Comparison of ENCODE assay signal across 9 mouse cellular contexts in the genomic region with DNA sequence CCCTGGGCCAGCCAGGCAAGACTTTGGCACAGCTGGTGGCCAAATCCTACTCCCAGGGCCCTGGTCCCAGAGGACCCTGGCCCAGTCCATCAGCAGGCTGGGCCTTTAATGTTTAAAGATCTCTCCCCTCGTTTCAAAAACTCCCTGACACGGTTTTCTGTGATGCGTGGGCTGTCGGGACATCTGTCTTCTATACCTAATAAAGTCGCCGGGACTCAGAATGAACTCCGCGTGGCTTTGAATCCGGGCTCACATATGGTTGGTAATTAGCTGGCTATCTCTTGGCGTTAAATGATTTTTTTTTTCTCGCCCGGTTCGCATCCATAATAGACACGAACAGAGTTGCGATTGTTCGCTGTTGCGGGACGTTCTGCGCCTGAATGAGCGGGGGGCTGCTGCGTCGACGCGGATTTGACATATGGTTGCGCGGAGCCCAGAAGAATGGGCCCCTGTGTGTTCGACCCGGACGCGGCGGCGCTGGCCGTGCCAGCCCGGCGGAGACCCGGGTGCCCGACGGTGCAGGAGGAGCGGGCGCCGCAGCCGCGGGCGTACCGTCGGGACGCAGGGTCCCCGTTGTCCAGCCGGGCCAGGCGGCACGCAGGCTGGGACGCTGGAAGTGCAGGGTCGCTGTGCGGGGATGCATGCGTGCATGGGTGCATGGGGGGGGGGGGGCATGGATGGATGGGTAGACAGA. TPM values are rescaled to one million over a fixed set of nuclear protein-coding genes. Genes with fewer than 3 reads are reported as not detected.
A peak's percentile ranks its signal among the peaks of the same experiment; 100 is the strongest.
DNase-seq lines count a peak whose midpoint lies in the region; ATAC-seq and TF ChIP-seq lines count a peak whose summit lies in the region.
"Had no signal": no experiment of that assay in that cellular context is flagged by ENCODE, and none has a peak within 500 bp of the region (broad histone marks: within the 10 kb centered on the region; RNA-seq: fewer than 3 reads in every experiment).

No protein-coding gene starts in this region.

- 0 out of 2 replicates have a peak, but pooled peaks have one; percentile 20 for TF ChIP-seq POLR2A in brain, embryonic 14.5 days (IDR thresholded peaks at IDR 0.05; ENCODE audit: borderline replicate concordance, extremely low read depth, insufficient read depth, insufficient read length, poor library complexity, severe bottlenecking)

- DNase-seq in heart, adult 18-20 months: no peak
- peak; percentile 84 for DNase-seq in brain, embryonic 14.5 days (ENCODE audit: low read depth)
- DNase-seq in right cerebral cortex, postnatal 36 days (ENCODE audit: low spot score in 2 of 2): no peak
- no peak for DNase-seq in Muller cell, postnatal 12 days (ENCODE audit: inconsistent ontology term)
- DNase-seq in thymus, postnatal 0 days (ENCODE audit: low spot score): no peak

- 0 out of 2 replicates have a peak, but pooled peaks have one; percentile 33 for ATAC-seq in heart, embryonic 12.5 days (ENCODE audit: insufficient number of reproducible peaks, low FRiP score)
- ATAC-seq in hindbrain, embryonic 16.5 days: peak; percentile 35
- peak; percentile 35; the same call in 1 of the 2 replicates for ATAC-seq in midbrain, embryonic 15.5 days (replicated peaks)

- 5% methylated on average over 46 of the region's 55 CpGs for WGBS in heart, embryonic 12.5 days
- WGBS in hindbrain, embryonic 16.5 days: 3% methylated on average over 55 of the region's 55 CpGs
- WGBS in midbrain, embryonic 15.5 days: 1% methylated on average over 55 of the region's 55 CpGs

- no peaks in the 10 kb centered on the region for H3K9me3 ChIP-seq in heart, embryonic 12.5 days (replicated peaks)
- no peaks in the 10 kb centered on the region for H3K9me3 ChIP-seq in hindbrain, embryonic 16.5 days (ENCODE audit: control insufficient read depth, low read length)
- no peaks in the 10 kb centered on the region for H3K9me3 ChIP-seq in midbrain, embryonic 15.5 days

- H3K4me3 ChIP-seq in heart, embryonic 12.5 days: peak overlapping the region; percentile 49
- peak overlapping the region; percentile 35 for H3K4me3 ChIP-seq in hindbrain, embryonic 16.5 days (ENCODE audit: low read length)
- H3K4me3 ChIP-seq in midbrain, embryonic 15.5 days: peak overlapping the region; percentile 37

- no peak for TF ChIP-seq CTCF in brain, embryonic 14.5 days (IDR thresholded peaks at IDR 0.05; ENCODE audit: borderline replicate concordance, extremely low read depth, insufficient read depth, insufficient read length)

- H3K27ac ChIP-seq in heart, embryonic 12.5 days (ENCODE audit: poor library complexity, severe bottlenecking): no peak overlapping the region
- no peak overlapping the region for H3K27ac ChIP-seq in hindbrain, embryonic 16.5 days (ENCODE audit: low read depth, low read length)
- peak overlapping the region; percentile 67 for H3K27ac ChIP-seq in midbrain, embryonic 15.5 days

- peaks cover 54% of the 10 kb centered on the region for H3K27me3 ChIP-seq in heart, embryonic 12.5 days (replicated peaks)
- H3K27me3 ChIP-seq in hindbrain, embryonic 16.5 days (replicated peaks; ENCODE audit: control insufficient read depth, insufficient read depth, low read length): no peaks in the 10 kb centered on the region
- H3K27me3 ChIP-seq in midbrain, embryonic 15.5 days (replicated peaks): peaks cover 17% of the 10 kb centered on the region; the same call in 1 of the 2 replicates

- peaks cover 17% of the 10 kb centered on the region for H3K4me1 ChIP-seq in heart, embryonic 12.5 days (replicated peaks)
- H3K4me1 ChIP-seq in hindbrain, embryonic 16.5 days (ENCODE audit: control insufficient read depth, insufficient read depth, low read depth, low read length): peaks cover 13% of the 10 kb centered on the region
- peaks cover 16% of the 10 kb centered on the region for H3K4me1 ChIP-seq in midbrain, embryonic 15.5 days

- no peaks in the 10 kb centered on the region for H3K36me3 ChIP-seq in heart, embryonic 12.5 days
- H3K36me3 ChIP-seq in hindbrain, embryonic 16.5 days (ENCODE audit: control insufficient read depth, insufficient read depth, low read length): no peaks in the 10 kb centered on the region
- H3K36me3 ChIP-seq in midbrain, embryonic 15.5 days (replicated peaks): no peaks in the 10 kb centered on the region

- H3K9ac ChIP-seq in heart, embryonic 12.5 days: peak overlapping the region; percentile 74
- peak overlapping the region; percentile 60 for H3K9ac ChIP-seq in hindbrain, embryonic 16.5 days (ENCODE audit: low read depth, low read length)
- peak overlapping the region; percentile 42 for H3K9ac ChIP-seq in midbrain, embryonic 15.5 days

- H3K4me2 ChIP-seq in heart, embryonic 12.5 days: peak overlapping the region; percentile 88
- H3K4me2 ChIP-seq in hindbrain, embryonic 16.5 days (ENCODE audit: low read length): peak overlapping the region; percentile 59
- H3K4me2 ChIP-seq in midbrain, embryonic 15.5 days: peak overlapping the region; percentile 69

RNA-seq across cellular contexts. Expression of gene Cdkn1c, which starts 15.7 kb away (rescaled TPM):
- polyA plus RNA-seq in heart, embryonic 12.5 days (2016; fragmentation: Nextera tagmentation; extraction: Ambion mirVana): 1,218 and 1,354 TPM in 2 replicates
- 10 to 100 TPM; 22.9 to 30.2 TPM for total RNA-seq in heart, adult 18-20 months (2021)
- polyA plus RNA-seq in brain, embryonic 14.5 days (2012; rRNA removed): 174 and 264 TPM in 2 replicates
- polyA plus RNA-seq in hindbrain, embryonic 16.5 days (2015; fragmentation: Nextera tagmentation; extraction: Ambion mirVana): 165 and 231 TPM in 2 replicates
- polyA plus RNA-seq in midbrain, embryonic 15.5 days (2015; fragmentation: Nextera tagmentation; extraction: Ambion mirVana): 288 and 345 TPM in 2 replicates
- polyA plus RNA-seq in thymus, postnatal 0 days (2015; fragmentation: Nextera tagmentation; extraction: Ambion mirVana): 59.1 and 74.9 TPM in 2 replicates

RNA-seq across cellular contexts. Expression of gene Slc22a18, which starts 28.4 kb away (rescaled TPM):
- 0.90 and 0.91 TPM in 2 replicates for polyA plus RNA-seq in heart, embryonic 12.5 days (2016; fragmentation: Nextera tagmentation; extraction: Ambion mirVana)
- total RNA-seq in heart, adult 18-20 months (2021): under 1 TPM; 0.50 to 0.87 TPM
- 0.71 and 1.2 TPM in 2 replicates for polyA plus RNA-seq in brain, embryonic 14.5 days (2012; rRNA removed)
- 0.79 and 1.00 TPM in 2 replicates for polyA plus RNA-seq in hindbrain, embryonic 16.5 days (2015; fragmentation: Nextera tagmentation; extraction: Ambion mirVana)
- polyA plus RNA-seq in midbrain, embryonic 15.5 days (2015; fragmentation: Nextera tagmentation; extraction: Ambion mirVana): 0.97 and 1.0 TPM in 2 replicates
- 1.0 and 1.6 TPM in 2 replicates for polyA plus RNA-seq in thymus, postnatal 0 days (2015; fragmentation: Nextera tagmentation; extraction: Ambion mirVana)
- total RNA-seq: neutrophil, adult 5-6 weeks had no signal

RNA-seq across cellular contexts. Expression of gene Phlda2, which starts 57.8 kb away (rescaled TPM):
- polyA plus RNA-seq in heart, embryonic 12.5 days (2016; fragmentation: Nextera tagmentation; extraction: Ambion mirVana): 1.7 and 2.2 TPM in 2 replicates
- not detected for total RNA-seq in heart, adult 18-20 months (2021)
- polyA plus RNA-seq in brain, embryonic 14.5 days (2012; rRNA removed): 0.78 and 0.88 TPM in 2 replicates
- 0.56 and 0.57 TPM in 2 replicates for polyA plus RNA-seq in hindbrain, embryonic 16.5 days (2015; fragmentation: Nextera tagmentation; extraction: Ambion mirVana)
- 0.51 and 0.66 TPM in 2 replicates for polyA plus RNA-seq in midbrain, embryonic 15.5 days (2015; fragmentation: Nextera tagmentation; extraction: Ambion mirVana)
- 0.91 and 0.95 TPM in 2 replicates for polyA plus RNA-seq in thymus, postnatal 0 days (2015; fragmentation: Nextera tagmentation; extraction: Ambion mirVana)
- total RNA-seq: neutrophil, adult 5-6 weeks had no signal
